Mouse (Mus musculus) heart, adult 2 months (tissue): ENCODE measurements at regions not wholly inside any gene's neighbourhood (a gene's known extent, or its start where the extent isn't known, plus 50 kb on each side); places are given as distances from the start of the nearest gene placed in this dataset.

Experiments used
- CTCF ChIP-seq: fragments of 200-600 bp; IDR thresholded peaks from 2 replicates; pipeline ENCODE4 v1.8.1; 2022; ENCODE audit warnings: antibody characterized with exemption, mild to moderate bottlenecking, moderate library complexity
- POLR2A ChIP-seq: fragments of 200-500 bp; IDR thresholded peaks from 2 replicates; pipeline ENCODE4 v1.6.1; 2011; ENCODE audit warnings: mild to moderate bottlenecking, low read depth, low read length, control low read depth; ENCODE audit not compliant: insufficient read depth

GRCm38 (mm10) chr8:34574009-34574408 lies 462.5 kb upstream of the Gm10131 start:
- TF ChIP-seq POLR2A (no peak), CTCF (no peak)
